Mouse (Mus musculus): Measurements from ENCODE around the gene Gramd4.

DNA sequence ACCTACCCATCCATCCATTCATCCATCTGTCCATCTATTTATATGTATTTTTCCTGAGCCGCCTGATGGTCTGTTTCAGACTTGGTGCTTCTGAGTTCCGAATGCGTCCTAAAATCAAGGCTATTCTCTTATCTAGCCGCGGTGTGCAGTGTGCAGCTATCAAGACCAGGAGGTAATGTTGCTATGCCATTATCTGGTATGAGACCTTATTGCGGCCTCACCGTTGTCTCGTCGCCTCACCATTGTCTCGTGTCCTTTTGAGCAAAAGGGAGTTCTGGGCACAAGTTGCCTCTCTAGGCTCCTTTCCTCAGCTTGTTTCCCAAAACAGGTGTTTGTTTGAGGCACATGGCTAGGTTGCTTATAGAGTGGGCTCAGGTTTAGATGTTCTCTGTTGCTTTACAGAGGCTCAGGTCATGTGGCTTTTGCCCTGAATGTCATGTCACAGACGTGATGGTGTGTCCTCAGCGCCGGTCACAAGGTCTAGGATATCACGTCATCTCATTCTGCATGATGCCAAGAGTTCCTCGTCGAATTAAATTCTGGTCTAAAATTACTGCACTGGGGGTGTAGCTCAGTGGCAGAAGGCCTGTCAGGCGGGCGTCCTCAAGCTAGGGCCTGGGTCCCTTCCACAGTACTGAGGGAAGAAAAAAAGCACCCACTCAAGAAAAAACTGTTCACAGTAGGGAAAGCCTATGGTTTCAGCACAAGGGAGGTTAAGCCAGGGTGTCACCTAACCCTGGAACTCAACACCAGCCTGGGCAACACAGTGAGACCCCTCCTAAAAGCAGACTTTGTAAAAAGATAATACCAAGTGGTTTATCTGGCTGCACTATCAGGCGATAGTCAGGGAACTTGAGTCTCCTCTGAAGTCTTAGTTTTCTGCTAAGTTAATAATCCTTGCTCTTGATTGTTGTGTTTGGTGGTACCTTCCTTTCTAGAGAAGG is 47.2 kb downstream of the Gramd4 start:
- TF ChIP-seq CTCF (IDR thresholded peaks at IDR 0.05; ENCODE audit: extremely low read depth, insufficient read length, insufficient replicate concordance, low read depth, low read length), result no peak
- no peak for TF ChIP-seq POLR2A (IDR thresholded peaks at IDR 0.05; ENCODE audit: low read depth, low read length)

All from small intestine, adult 2 months (tissue).